Mouse (Mus musculus) lung, postnatal 0 days (tissue): ENCODE results near the gene Tmem175. TPM values are rescaled to one million over a fixed set of nuclear protein-coding genes. Genes with fewer than 3 reads are reported as not detected.
A peak's percentile ranks its signal among the peaks of the same experiment; 100 is the strongest.

Experiments
- ATAC-seq: fragments of 200-750 bp; cut with Nextera tagmentation; 2 replicates; pipeline ENCODE4 v1.8.0; 2017; ENCODE audit warnings: moderate library complexity
- DNase-seq: peaks from one replicate; pipeline ENCODE4 v3.0.0-alpha.2; 2016; ENCODE audit warnings: low spot score
- H3K27ac ChIP-seq: fragments of 300-500 bp; sonication (generic); 2 replicates; pipeline ENCODE4 v1.5.1; 2014; ENCODE audit warnings: antibody characterized with exemption, mild to moderate bottlenecking, low read length, mixed read lengths
- H3K27me3 ChIP-seq: fragments of 300-500 bp; sonication (generic); replicated peaks from 2 replicates; pipeline ENCODE4 v1.6.1; 2014; ENCODE audit warnings: low read length, mixed read lengths; ENCODE audit not compliant: insufficient read depth
- H3K36me3 ChIP-seq: fragments of 300-500 bp; sonication (generic); 2 replicates; pipeline ENCODE4 v1.6.1; 2014; ENCODE audit warnings: low read length, mixed read lengths; ENCODE audit not compliant: insufficient read depth
- H3K4me1 ChIP-seq: fragments of 300-500 bp; sonication (generic); 2 replicates; pipeline ENCODE4 v1.6.1; 2014; ENCODE audit warnings: antibody characterized with exemption, low read depth, low read length, mixed read lengths; ENCODE audit not compliant: insufficient read depth
- H3K4me2 ChIP-seq: fragments of 300-500 bp; sonication (generic); replicated peaks from 2 replicates; pipeline ENCODE4 v1.6.1; 2014; ENCODE audit warnings: low read depth, mild to moderate bottlenecking, low read length, moderate library complexity, mixed read lengths
- H3K4me3 ChIP-seq: fragments of 300-500 bp; sonication (generic); 2 replicates; pipeline ENCODE4 v1.5.1; 2014; ENCODE audit warnings: low read depth, low read length
- H3K9ac ChIP-seq: fragments of 300-500 bp; sonication (generic); replicated peaks from 2 replicates; pipeline ENCODE4 v1.6.1; 2014; ENCODE audit warnings: low read depth, mild to moderate bottlenecking
- H3K9me3 ChIP-seq: fragments of 300-500 bp; sonication (generic); 2 replicates; pipeline ENCODE4 v1.6.1; 2016; ENCODE audit warnings: low read length, mixed read lengths
- CTCF ChIP-seq: IDR thresholded peaks from 2 replicates; pipeline ENCODE4 v1.5.1; 2016; ENCODE audit warnings: antibody characterized with exemption, mild to moderate bottlenecking
- EP300 ChIP-seq: IDR thresholded peaks from 2 replicates; pipeline ENCODE4 v1.6.1; 2016; ENCODE audit warnings: antibody characterized with exemption, mild to moderate bottlenecking, control low read depth
- WGBS: fragments of 180-500 bp; shearing (Covaris S2); extraction: QIAGEN DNeasy Blood & Tissue Kit; methylation state at CpG from one replicate; pipeline ENCODE4 v1.1.7; 2014; 5-methylcytosine and 5-hydroxymethylcytosine counted together
- polyA plus RNA-seq: library from polyadenylated mRNA; unstranded; fragments of >200 nt; fragmentation: Nextera tagmentation; extraction: Ambion mirVana; gene quantifications from 2 replicates; pipeline ENCODE4 v1.2.1, GENCODE M21; 2015

The Tmem175 gene
- polyA plus RNA-seq, 1 experiment from 2014 or later: 24.8 TPM

GRCm38 (mm10) chr5:108651136-108651720, 21.7 kb downstream of the Tmem175 start:
- TF ChIP-seq CTCF (no peak), EP300 (no peak)
- Histone ChIP-seq H3K27me3 (no peaks in the 10 kb centered on the region), H3K9me3 (no peaks in the 10 kb centered on the region), H3K4me1 (no peaks in the 10 kb centered on the region), H3K27ac (no peak overlapping the region), H3K4me3 (no peak overlapping the region), H3K9ac (no peak overlapping the region), H3K4me2 (no peak overlapping the region), H3K36me3 (peaks cover 25% of the 10 kb centered on the region; the same call in 1 of the 2 replicates)
- no peak for ATAC-seq
- 78% methylated on average over 5 of the region's 5 CpGs for WGBS
- DNase-seq: no peak

GRCm38 (mm10) chr5:108651823-108652222, 22.3 kb downstream of the Tmem175 start:
- WGBS: 36% methylated on average over 1 of the region's 1 CpGs

GRCm38 (mm10) chr5:108653341-108653740, 23.8 kb downstream of the Tmem175 start:
- ATAC-seq (no peak), DNase-seq (no peak)
- no peak overlapping the region for H3K4me2 ChIP-seq
- H3K9me3 ChIP-seq: no peaks in the 10 kb centered on the region
- WGBS: 81% methylated on average over 6 of the region's 6 CpGs
- TF ChIP-seq EP300 (no peak), CTCF (no peak)
- no peaks in the 10 kb centered on the region for H3K4me1 ChIP-seq
- no peak overlapping the region for H3K4me3 ChIP-seq
- no peak overlapping the region for H3K27ac ChIP-seq
- H3K9ac ChIP-seq: no peak overlapping the region
- H3K27me3 ChIP-seq: no peaks in the 10 kb centered on the region
- peaks cover 25% of the 10 kb centered on the region; the same call in 1 of the 2 replicates for H3K36me3 ChIP-seq

More at GRCm38 (mm10) chr5:108651823-108652222, 22.3 kb downstream of the Tmem175 start:
- no peaks in the 10 kb centered on the region for H3K4me1 ChIP-seq
- no peak overlapping the region for H3K9ac ChIP-seq
- DNase-seq (peak; percentile 86), ATAC-seq (peak; percentile 62)
- H3K4me2 ChIP-seq: no peak overlapping the region
- H3K4me3 ChIP-seq: no peak overlapping the region
- TF ChIP-seq CTCF (peak; percentile 87), EP300 (no peak)
- H3K36me3 ChIP-seq: peaks cover 25% of the 10 kb centered on the region; the same call in 1 of the 2 replicates
- H3K27ac ChIP-seq: no peak overlapping the region
- H3K27me3 ChIP-seq: no peaks in the 10 kb centered on the region
- H3K9me3 ChIP-seq: no peaks in the 10 kb centered on the region

GRCm38 (mm10) chr5:108654444-108654990, 24.9 kb downstream of the Tmem175 start:
- no peaks in the 10 kb centered on the region for H3K9me3 ChIP-seq
- DNase-seq: no peak
- no peak overlapping the region for H3K27ac ChIP-seq
- no peak for TF ChIP-seq EP300
- no peak for TF ChIP-seq CTCF
- H3K36me3 ChIP-seq: peaks cover 25% of the 10 kb centered on the region; the same call in 1 of the 2 replicates
- H3K9ac ChIP-seq: no peak overlapping the region
- no peaks in the 10 kb centered on the region for H3K27me3 ChIP-seq
- H3K4me3 ChIP-seq: no peak overlapping the region
- H3K4me2 ChIP-seq: no peak overlapping the region
- peaks cover 2% of the 10 kb centered on the region; the same call in 1 of the 2 replicates for H3K4me1 ChIP-seq
- no peak for ATAC-seq
- 92% methylated on average over 10 of the region's 10 CpGs for WGBS

GRCm38 (mm10) chr5:108655381-108655780, 25.8 kb downstream of the Tmem175 start:
- 94% methylated on average over 9 of the region's 9 CpGs for WGBS
- Histone ChIP-seq H3K27me3 (no peaks in the 10 kb centered on the region), H3K4me2 (no peak overlapping the region), H3K4me1 (peaks cover 8% of the 10 kb centered on the region; the same call in 1 of the 2 replicates), H3K9ac (no peak overlapping the region), H3K4me3 (no peak overlapping the region), H3K9me3 (no peaks in the 10 kb centered on the region), H3K36me3 (peaks cover 25% of the 10 kb centered on the region; the same call in 1 of the 2 replicates), H3K27ac (no peak overlapping the region)
- TF ChIP-seq CTCF (no peak), EP300 (no peak)
- ATAC-seq (no peak), DNase-seq (no peak)

- TF ChIP-seq EP300 (no peak), CTCF (no peak)
- Histone ChIP-seq H3K9ac (no peak overlapping the region), H3K9me3 (no peaks in the 10 kb centered on the region), H3K4me2 (no peak overlapping the region), H3K27me3 (no peaks in the 10 kb centered on the region), H3K4me1 (peaks cover 8% of the 10 kb centered on the region; the same call in 1 of the 2 replicates), H3K36me3 (peaks cover 25% of the 10 kb centered on the region; the same call in 1 of the 2 replicates), H3K27ac (no peak overlapping the region), H3K4me3 (no peak overlapping the region)
- 90% methylated on average over 15 of the region's 15 CpGs for WGBS
- DNase-seq: no peak
- ATAC-seq: no peak
These were observed 26.5 kb downstream of the Tmem175 start for GRCm38 (mm10) chr5:108655891-108656650.
